ENCODE assay signal across 9 mouse cellular contexts in the genomic region with DNA sequence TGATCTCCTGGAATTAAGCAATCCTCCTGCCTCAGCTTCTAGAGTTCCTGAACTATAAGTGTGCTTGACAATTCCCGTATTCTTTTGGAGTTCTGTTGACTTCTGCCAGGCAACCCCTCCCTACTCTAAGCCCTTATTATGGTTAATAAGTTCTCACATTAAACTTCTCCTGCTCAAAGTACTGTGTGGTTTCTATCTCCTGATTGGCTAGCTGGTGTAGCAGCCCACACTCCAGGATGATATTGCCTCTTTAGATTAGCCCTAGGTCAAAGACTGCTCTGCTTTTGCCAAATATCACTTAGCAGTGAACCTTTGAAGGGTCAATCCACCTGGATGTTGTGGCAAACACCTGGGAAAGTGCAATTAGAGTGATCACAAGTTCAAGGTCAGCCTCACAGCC. TPM values are rescaled to one million over a fixed set of nuclear protein-coding genes. Genes with fewer than 3 reads are reported as not detected.
DNase-seq lines count a peak whose midpoint lies in the region; ATAC-seq and TF ChIP-seq lines count a peak whose summit lies in the region.
"Had no signal": no experiment of that assay in that cellular context is flagged by ENCODE, and none has a peak within 500 bp of the region (broad histone marks: within the 10 kb centered on the region; RNA-seq: fewer than 3 reads in every experiment).

No protein-coding gene starts in this region.

- peak; percentile 24; the same call in 1 of the 2 replicates for TF ChIP-seq EP300 in liver, postnatal 0 days (IDR thresholded peaks at IDR 0.05; ENCODE audit: low read depth)

- 70% methylated on average over 1 of the region's 1 CpGs for whole genome bisulfite sequencing in forebrain, embryonic 11.5 days
- 56% methylated on average over 1 of the region's 1 CpGs for WGBS in forebrain, embryonic 16.5 days
- 24% methylated on average over 1 of the region's 1 CpGs for WGBS in intestine, embryonic 16.5 days
- WGBS in liver, postnatal 0 days (ENCODE audit: insufficient replicate concordance), result 44% methylated on average over 1 of the region's 1 CpGs

- DNase-seq in forebrain, embryonic 11.5 days (ENCODE audit: low spot score), result no peak
- DNase-seq in liver, postnatal 0 days, result no peak
- no peak for DNase-seq in B cell, adult 2 months
- DNase-seq in ovary, postnatal 10 days (ENCODE audit: low spot score), result no peak
- DNase-seq: cerebellum, postnatal 10 days had no signal

- no peaks in the 10 kb centered on the region for H3K4me1 ChIP-seq in forebrain, embryonic 11.5 days (replicated peaks; ENCODE audit: control insufficient read depth, insufficient read depth, low read length)
- H3K4me1 ChIP-seq in forebrain, embryonic 16.5 days (replicated peaks; ENCODE audit: control insufficient read depth, insufficient read depth, low read length), result peaks cover 11% of the 10 kb centered on the region
- H3K4me1 ChIP-seq in E14TG2a.4 (replicated peaks; ENCODE audit: low read depth, low read length), result peaks cover 37% of the 10 kb centered on the region
- H3K4me1 ChIP-seq in intestine, embryonic 16.5 days (ENCODE audit: control insufficient read depth, insufficient read depth, low read length), result peaks cover 18% of the 10 kb centered on the region
- peaks cover 5% of the 10 kb centered on the region for H3K4me1 ChIP-seq in liver, postnatal 0 days (ENCODE audit: insufficient read depth)

- H3K27me3 ChIP-seq in forebrain, embryonic 11.5 days (ENCODE audit: control insufficient read depth, insufficient read depth, low read length), result peaks cover 2% of the 10 kb centered on the region; the same call in 1 of the 2 replicates
- peaks cover 5% of the 10 kb centered on the region; the same call in 1 of the 2 replicates for H3K27me3 ChIP-seq in forebrain, embryonic 16.5 days (replicated peaks; ENCODE audit: control insufficient read depth, insufficient read depth, low read length)
- H3K27me3 ChIP-seq in E14TG2a.4 (ENCODE audit: insufficient read depth, low read length), result peaks cover 17% of the 10 kb centered on the region; the same call in 1 of the 2 replicates
- H3K27me3 ChIP-seq in intestine, embryonic 16.5 days (replicated peaks; ENCODE audit: control insufficient read depth, insufficient read depth, low read length), result no peaks in the 10 kb centered on the region
- 0 out of 2 replicates have a peak, but pooled peaks cover 3% of the 10 kb centered on the region for H3K27me3 ChIP-seq in liver, postnatal 0 days (ENCODE audit: insufficient read depth, low read length)

- H3K27ac ChIP-seq in forebrain, embryonic 11.5 days (ENCODE audit: low read depth, low read length), result no peak overlapping the region
- H3K27ac ChIP-seq in forebrain, embryonic 16.5 days (ENCODE audit: low read length), result no peak overlapping the region
- H3K27ac ChIP-seq in intestine, embryonic 16.5 days (ENCODE audit: low read length), result peak overlapping the region; percentile 86
- H3K27ac ChIP-seq in liver, postnatal 0 days (ENCODE audit: low read depth), result peak overlapping the region; percentile 86

- no peak for TF ChIP-seq CTCF in E14TG2a.4 (conservative IDR thresholded peaks at IDR 0.05; ENCODE audit: low read length)
- TF ChIP-seq CTCF in liver, postnatal 0 days (IDR thresholded peaks at IDR 0.05; ENCODE audit: low read depth), result no peak

- no peak overlapping the region for H3K9ac ChIP-seq in forebrain, embryonic 11.5 days (ENCODE audit: low read length)
- no peak overlapping the region for H3K9ac ChIP-seq in forebrain, embryonic 16.5 days (replicated peaks; ENCODE audit: low read depth, low read length)
- peak overlapping the region; percentile 61 for H3K9ac ChIP-seq in intestine, embryonic 16.5 days (ENCODE audit: low read depth, low read length)
- peak overlapping the region; percentile 51; the same call in 1 of the 2 replicates for H3K9ac ChIP-seq in liver, postnatal 0 days (replicated peaks)

- ATAC-seq in forebrain, embryonic 11.5 days (replicated peaks; ENCODE audit: low FRiP score), result no peak
- no peak for ATAC-seq in forebrain, embryonic 16.5 days
- peak; percentile 89 for ATAC-seq in intestine, embryonic 16.5 days
- ATAC-seq in liver, postnatal 0 days, result peak; percentile 87
- no peak for ATAC-seq in activated CD4-positive, CD25-positive, alpha-beta regulatory T cell, adult 4 months

- H3K9me3 ChIP-seq in forebrain, embryonic 11.5 days (ENCODE audit: control insufficient read depth, low read length), result no peaks in the 10 kb centered on the region
- H3K9me3 ChIP-seq in forebrain, embryonic 16.5 days (ENCODE audit: control insufficient read depth, low read length), result no peaks in the 10 kb centered on the region
- H3K9me3 ChIP-seq in E14TG2a.4 (ENCODE audit: low read length), result no peaks in the 10 kb centered on the region
- no peaks in the 10 kb centered on the region for H3K9me3 ChIP-seq in intestine, embryonic 16.5 days (ENCODE audit: control insufficient read depth, low read length)
- H3K9me3 ChIP-seq in liver, postnatal 0 days (ENCODE audit: low read length), result no peaks in the 10 kb centered on the region

- H3K4me3 ChIP-seq in forebrain, embryonic 11.5 days (ENCODE audit: low read depth, low read length), result no peak overlapping the region
- H3K4me3 ChIP-seq in forebrain, embryonic 16.5 days (replicated peaks; ENCODE audit: low read length), result no peak overlapping the region
- H3K4me3 ChIP-seq in E14TG2a.4 (replicated peaks; ENCODE audit: low read length), result peak overlapping the region; percentile 48; the same call in 1 of the 2 replicates
- peak overlapping the region; percentile 35 for H3K4me3 ChIP-seq in intestine, embryonic 16.5 days (ENCODE audit: low read length)
- peak overlapping the region; percentile 24 for H3K4me3 ChIP-seq in liver, postnatal 0 days (ENCODE audit: low read depth, low read length)

- H3K36me3 ChIP-seq in forebrain, embryonic 11.5 days (ENCODE audit: control insufficient read depth, insufficient read depth, low read length), result no peaks in the 10 kb centered on the region
- no peaks in the 10 kb centered on the region for H3K36me3 ChIP-seq in forebrain, embryonic 16.5 days (ENCODE audit: control insufficient read depth, insufficient read depth)
- H3K36me3 ChIP-seq in E14TG2a.4 (ENCODE audit: insufficient read depth, low read length), result no peaks in the 10 kb centered on the region
- H3K36me3 ChIP-seq in intestine, embryonic 16.5 days (ENCODE audit: control insufficient read depth, insufficient read depth, low read length), result no peaks in the 10 kb centered on the region
- H3K36me3 ChIP-seq in liver, postnatal 0 days (replicated peaks; ENCODE audit: insufficient read depth, low read length), result no peaks in the 10 kb centered on the region

- peak overlapping the region; percentile 40; the same call in 1 of the 2 replicates for H3K4me2 ChIP-seq in forebrain, embryonic 11.5 days (ENCODE audit: low read depth, low read length, severe bottlenecking)
- no peak overlapping the region; the same call in 1 of the 2 replicates for H3K4me2 ChIP-seq in forebrain, embryonic 16.5 days (ENCODE audit: low read length)
- peak overlapping the region; percentile 55 for H3K4me2 ChIP-seq in intestine, embryonic 16.5 days (ENCODE audit: low read depth, low read length)
- H3K4me2 ChIP-seq in liver, postnatal 0 days (ENCODE audit: low read depth, low read length), result peak overlapping the region; percentile 67

RNA-seq across cellular contexts. Expression of a gene that starts 19.1 kb away (rescaled TPM):
- polyA plus RNA-seq in forebrain, embryonic 11.5 days (2014; fragmentation: Nextera tagmentation; extraction: Ambion mirVana), result 10.8 and 11.4 TPM in 2 replicates
- polyA plus RNA-seq in forebrain, embryonic 16.5 days (2015; fragmentation: Nextera tagmentation; extraction: Ambion mirVana), result 8.3 and 9.5 TPM in 2 replicates
- polyA plus RNA-seq in intestine, embryonic 16.5 days (2015; fragmentation: Nextera tagmentation; extraction: Ambion mirVana), result 62.9 and 69.6 TPM in 2 replicates
- polyA plus RNA-seq in liver, postnatal 0 days (2015; fragmentation: Nextera tagmentation; extraction: Ambion mirVana), result 22.1 and 27.8 TPM in 2 replicates
- not detected for polyA plus RNA-seq in activated CD4-positive, CD25-positive, alpha-beta regulatory T cell, adult 4 months (2017; shearing (Covaris generic))

RNA-seq across cellular contexts. Expression of a gene that starts 22.7 kb away (rescaled TPM):
- polyA plus RNA-seq in forebrain, embryonic 11.5 days (2014; fragmentation: Nextera tagmentation; extraction: Ambion mirVana), result 6.6 and 7.7 TPM in 2 replicates
- 55.3 and 55.8 TPM in 2 replicates for polyA plus RNA-seq in forebrain, embryonic 16.5 days (2015; fragmentation: Nextera tagmentation; extraction: Ambion mirVana)
- 5.9 and 7.5 TPM in 2 replicates for polyA plus RNA-seq in intestine, embryonic 16.5 days (2015; fragmentation: Nextera tagmentation; extraction: Ambion mirVana)
- polyA plus RNA-seq in liver, postnatal 0 days (2015; fragmentation: Nextera tagmentation; extraction: Ambion mirVana), result not detected in 2 replicates
- polyA plus RNA-seq in activated CD4-positive, CD25-positive, alpha-beta regulatory T cell, adult 4 months (2017; shearing (Covaris generic)), result not detected

RNA-seq across cellular contexts. Expression of a gene that starts 29.7 kb away (rescaled TPM):
- polyA plus RNA-seq in forebrain, embryonic 11.5 days (2014; fragmentation: Nextera tagmentation; extraction: Ambion mirVana), result 28.4 and 31.8 TPM in 2 replicates
- 38.6 and 41.2 TPM in 2 replicates for polyA plus RNA-seq in forebrain, embryonic 16.5 days (2015; fragmentation: Nextera tagmentation; extraction: Ambion mirVana)
- 62.7 and 74.1 TPM in 2 replicates for polyA plus RNA-seq in intestine, embryonic 16.5 days (2015; fragmentation: Nextera tagmentation; extraction: Ambion mirVana)
- 18.3 and 19.6 TPM in 2 replicates for polyA plus RNA-seq in liver, postnatal 0 days (2015; fragmentation: Nextera tagmentation; extraction: Ambion mirVana)
- 100 to 1,000 TPM; 195 to 254 TPM for polyA plus RNA-seq in activated CD4-positive, CD25-positive, alpha-beta regulatory T cell, adult 4 months (2017; shearing (Covaris generic))

RNA-seq across cellular contexts. Expression of a gene that starts 37.8 kb away (rescaled TPM):
- polyA plus RNA-seq in forebrain, embryonic 11.5 days (2014; fragmentation: Nextera tagmentation; extraction: Ambion mirVana), result 17.1 and 20.7 TPM in 2 replicates
- polyA plus RNA-seq in forebrain, embryonic 16.5 days (2015; fragmentation: Nextera tagmentation; extraction: Ambion mirVana), result 14.1 and 16.7 TPM in 2 replicates
- polyA plus RNA-seq in intestine, embryonic 16.5 days (2015; fragmentation: Nextera tagmentation; extraction: Ambion mirVana), result 12.1 and 14.1 TPM in 2 replicates
- 0.36 and 0.56 TPM in 2 replicates for polyA plus RNA-seq in liver, postnatal 0 days (2015; fragmentation: Nextera tagmentation; extraction: Ambion mirVana)
- under 1 TPM; 0.28 to 0.50 TPM for polyA plus RNA-seq in activated CD4-positive, CD25-positive, alpha-beta regulatory T cell, adult 4 months (2017; shearing (Covaris generic))

RNA-seq across cellular contexts. Expression of a gene that starts 40.9 kb away (rescaled TPM):
- polyA plus RNA-seq in forebrain, embryonic 11.5 days (2014; fragmentation: Nextera tagmentation; extraction: Ambion mirVana), result 79.0 and 83.9 TPM in 2 replicates
- polyA plus RNA-seq in forebrain, embryonic 16.5 days (2015; fragmentation: Nextera tagmentation; extraction: Ambion mirVana), result 67.0 and 73.5 TPM in 2 replicates
- polyA plus RNA-seq in intestine, embryonic 16.5 days (2015; fragmentation: Nextera tagmentation; extraction: Ambion mirVana), result 119 and 126 TPM in 2 replicates
- 63.2 and 73.2 TPM in 2 replicates for polyA plus RNA-seq in liver, postnatal 0 days (2015; fragmentation: Nextera tagmentation; extraction: Ambion mirVana)
- polyA plus RNA-seq in activated CD4-positive, CD25-positive, alpha-beta regulatory T cell, adult 4 months (2017; shearing (Covaris generic)), result 100 to 1,000 TPM; 124 to 160 TPM

Comparison
In these comparisons a context has a peak if more than half of its experiments do, and no peak if none do; other contexts are left out.
1. ATAC-seq: peak in intestine, embryonic 16.5 days (single experiment) and liver, postnatal 0 days (single experiment); none in forebrain, embryonic 11.5 days (single experiment), forebrain, embryonic 16.5 days (single experiment) and activated CD4-positive, CD25-positive, alpha-beta regulatory T cell, adult 4 months (single experiment).
2. H3K27ac ChIP-seq: peak in intestine, embryonic 16.5 days (single experiment) and liver, postnatal 0 days (single experiment); none in forebrain, embryonic 11.5 days (single experiment) and forebrain, embryonic 16.5 days (single experiment).
3. H3K4me3 ChIP-seq: peak in E14TG2a.4 (single experiment), intestine, embryonic 16.5 days (single experiment) and liver, postnatal 0 days (single experiment); none in forebrain, embryonic 11.5 days (single experiment) and forebrain, embryonic 16.5 days (single experiment).
4. H3K9ac ChIP-seq: peak in intestine, embryonic 16.5 days (single experiment) and liver, postnatal 0 days (single experiment); none in forebrain, embryonic 11.5 days (single experiment) and forebrain, embryonic 16.5 days (single experiment).